13 mouse cellular contexts compared by ENCODE assay signal in genomic region chr2:132265196-132265595, GRCm38 (mm10). TPM values are rescaled to one million over a fixed set of nuclear protein-coding genes. Genes with fewer than 3 reads are reported as not detected.
DNase-seq lines count a peak whose midpoint lies in the region; ATAC-seq and TF ChIP-seq lines count a peak whose summit lies in the region.
"Had no signal": no experiment of that assay in that cellular context is flagged by ENCODE, and none has a peak within 500 bp of the region (broad histone marks: within the 10 kb centered on the region; RNA-seq: fewer than 3 reads in every experiment).

No protein-coding gene starts in this region.

- ATAC-seq in CD4-positive, CD25-positive, alpha-beta regulatory T cell, adult 4 months: no peak
- ATAC-seq in hindbrain, embryonic 14.5 days (ENCODE audit: low FRiP score): no peak
- no peak for ATAC-seq in midbrain, embryonic 14.5 days (ENCODE audit: low FRiP score, low TSS enrichment)
- ATAC-seq in heart, embryonic 11.5 days (replicated peaks; ENCODE audit: insufficient number of reproducible peaks, low FRiP score, low TSS enrichment): no peak

- no peaks in the 10 kb centered on the region for H3K27me3 ChIP-seq in liver, adult 2 months (ENCODE audit: control insufficient read depth, insufficient read depth, low read length)
- H3K27me3 ChIP-seq in hindbrain, embryonic 14.5 days (ENCODE audit: control insufficient read depth, insufficient read depth, low read length): no peaks in the 10 kb centered on the region
- H3K27me3 ChIP-seq in midbrain, embryonic 14.5 days (ENCODE audit: control insufficient read depth, insufficient read depth, low read length): no peaks in the 10 kb centered on the region
- H3K27me3 ChIP-seq in heart, embryonic 11.5 days (ENCODE audit: control insufficient read depth, insufficient read depth, low read length): no peaks in the 10 kb centered on the region
- H3K27me3 ChIP-seq: embryonic facial prominence, embryonic 12.5 days; midbrain, embryonic 12.5 days had no signal

- H3K9ac ChIP-seq in liver, adult 2 months (ENCODE audit: low read depth, low read length): no peak overlapping the region
- H3K9ac ChIP-seq in hindbrain, embryonic 14.5 days: no peak overlapping the region
- H3K9ac ChIP-seq in midbrain, embryonic 14.5 days (replicated peaks; ENCODE audit: low read length): no peak overlapping the region
- H3K9ac ChIP-seq in heart, embryonic 11.5 days (ENCODE audit: low read depth, low read length): no peak overlapping the region
- H3K9ac ChIP-seq: embryonic facial prominence, embryonic 12.5 days had no signal

- H3K79me2 ChIP-seq in liver, adult 2 months (ENCODE audit: control insufficient read depth, insufficient read depth, low read length): peaks cover 11% of the 10 kb centered on the region; the same call in 1 of the 2 replicates

- H3K4me2 ChIP-seq in hindbrain, embryonic 14.5 days (replicated peaks): peak overlapping the region; percentile 77
- H3K4me2 ChIP-seq in midbrain, embryonic 14.5 days (ENCODE audit: low read length): peak overlapping the region; percentile 67; the same call in 1 of the 2 replicates
- H3K4me2 ChIP-seq in heart, embryonic 11.5 days: no peak overlapping the region

- DNase-seq in CD4-positive, CD25-positive, alpha-beta regulatory T cell, adult 2 months (ENCODE audit: low read depth, low spot score): peak; percentile 13
- no peak for DNase-seq in liver, adult 2 months (ENCODE audit: extremely low read depth, low read depth, low spot score)
- DNase-seq in liver: no peak
- DNase-seq in hindbrain, embryonic 14.5 days (ENCODE audit: low spot score): no peak
- DNase-seq in midbrain, embryonic 14.5 days: no peak
- no peak for DNase-seq in embryo, embryonic 9.5 days (ENCODE audit: extremely low spot score)
- DNase-seq: gastrocnemius, postnatal 36 days; kidney, adult 18-20 months; layer of hippocampus, postnatal 36 days had no signal

- 81% methylated on average over 9 of the region's 9 CpGs for WGBS in liver, adult 2 months
- WGBS in hindbrain, embryonic 14.5 days: 92% methylated on average over 9 of the region's 9 CpGs
- WGBS in midbrain, embryonic 14.5 days: 93% methylated on average over 9 of the region's 9 CpGs
- WGBS in heart, embryonic 11.5 days (ENCODE audit: insufficient replicate concordance): 86% methylated on average over 9 of the region's 9 CpGs

- no peak for TF ChIP-seq CTCF in liver, adult 2 months (IDR thresholded peaks at IDR 0.05; ENCODE audit: low read depth, low read length)

- no peak for TF ChIP-seq POLR2A in liver, adult 2 months (IDR thresholded peaks at IDR 0.05; ENCODE audit: extremely low read depth, insufficient read depth, low read length)

- H3K36me3 ChIP-seq in liver, adult 2 months (ENCODE audit: control insufficient read depth, insufficient read depth, low read length): no peaks in the 10 kb centered on the region
- no peaks in the 10 kb centered on the region for H3K36me3 ChIP-seq in hindbrain, embryonic 14.5 days (replicated peaks; ENCODE audit: control insufficient read depth, insufficient read depth)
- no peaks in the 10 kb centered on the region for H3K36me3 ChIP-seq in midbrain, embryonic 14.5 days (ENCODE audit: control insufficient read depth, insufficient read depth, low read length)
- H3K36me3 ChIP-seq in heart, embryonic 11.5 days (ENCODE audit: control insufficient read depth, insufficient read depth, low read length): no peaks in the 10 kb centered on the region
- H3K36me3 ChIP-seq: embryonic facial prominence, embryonic 12.5 days; midbrain, embryonic 12.5 days had no signal

- peak overlapping the region; percentile 90; the same call in 1 of the 2 replicates for H3K27ac ChIP-seq in liver, adult 2 months (replicated peaks; ENCODE audit: insufficient read depth, low read depth, low read length)
- H3K27ac ChIP-seq in hindbrain, embryonic 14.5 days: no peak overlapping the region
- no peak overlapping the region for H3K27ac ChIP-seq in midbrain, embryonic 14.5 days (replicated peaks; ENCODE audit: low read depth, low read length)
- H3K27ac ChIP-seq in heart, embryonic 11.5 days (ENCODE audit: low read depth, low read length): no peak overlapping the region
- H3K27ac ChIP-seq: embryonic facial prominence, embryonic 12.5 days; midbrain, embryonic 12.5 days had no signal

- no peak overlapping the region for H3K4me3 ChIP-seq in liver, adult 2 months (ENCODE audit: insufficient read depth, low read depth, low read length)
- H3K4me3 ChIP-seq in hindbrain, embryonic 14.5 days (replicated peaks; ENCODE audit: low read length): no peak overlapping the region
- H3K4me3 ChIP-seq in midbrain, embryonic 14.5 days (replicated peaks; ENCODE audit: low read depth, low read length): no peak overlapping the region
- no peak overlapping the region for H3K4me3 ChIP-seq in heart, embryonic 11.5 days (ENCODE audit: low read depth, low read length)

- peaks cover 31% of the 10 kb centered on the region for H3K4me1 ChIP-seq in liver, adult 2 months (ENCODE audit: control insufficient read depth, insufficient read depth, low read length)
- H3K4me1 ChIP-seq in hindbrain, embryonic 14.5 days (replicated peaks; ENCODE audit: control insufficient read depth, insufficient read depth, low read length): peaks cover 15% of the 10 kb centered on the region
- peaks cover 12% of the 10 kb centered on the region for H3K4me1 ChIP-seq in midbrain, embryonic 14.5 days (ENCODE audit: control insufficient read depth, insufficient read depth, low read length)
- H3K4me1 ChIP-seq in heart, embryonic 11.5 days (ENCODE audit: control insufficient read depth, insufficient read depth, low read length): peaks cover 18% of the 10 kb centered on the region

- H3K9me3 ChIP-seq in hindbrain, embryonic 14.5 days (ENCODE audit: control insufficient read depth, low read length): no peaks in the 10 kb centered on the region
- no peaks in the 10 kb centered on the region for H3K9me3 ChIP-seq in midbrain, embryonic 14.5 days (ENCODE audit: control insufficient read depth, low read length)
- H3K9me3 ChIP-seq in heart, embryonic 11.5 days (replicated peaks; ENCODE audit: control insufficient read depth, low read length): no peaks in the 10 kb centered on the region
- H3K9me3 ChIP-seq: embryonic facial prominence, embryonic 12.5 days; midbrain, embryonic 12.5 days had no signal

RNA-seq across cellular contexts. Expression of gene Cds2, which starts 2.2 kb away (rescaled TPM):
- 10 to 100 TPM; 19.5 to 25.8 TPM for polyA plus RNA-seq in CD4-positive, CD25-positive, alpha-beta regulatory T cell, adult 4 months (2017; shearing (Covaris generic))
- 48.1 and 63.4 TPM in 2 replicates for total RNA-seq in liver, adult 2 months (2014; rRNA removed)
- 41.6 and 43.8 TPM in 2 replicates for polyA plus RNA-seq in liver, adult 2 months (2012; rRNA removed)
- polyA plus RNA-seq in hindbrain, embryonic 14.5 days (2014; fragmentation: Nextera tagmentation; extraction: Ambion mirVana): 57.2 and 59.9 TPM in 2 replicates
- 44.7 and 65.1 TPM in 2 replicates for polyA plus RNA-seq in midbrain, embryonic 14.5 days (2014; fragmentation: Nextera tagmentation; extraction: Ambion mirVana)
- polyA plus RNA-seq in heart, embryonic 11.5 days (2014; fragmentation: Nextera tagmentation; extraction: Ambion mirVana): 13.0 and 18.5 TPM in 2 replicates

RNA-seq across cellular contexts. Expression of gene Pcna, which starts 12.1 kb away (rescaled TPM):
- 100 to 1,000 TPM; 137 to 146 TPM for polyA plus RNA-seq in CD4-positive, CD25-positive, alpha-beta regulatory T cell, adult 4 months (2017; shearing (Covaris generic))
- 39.0 and 47.1 TPM in 2 replicates for total RNA-seq in liver, adult 2 months (2014; rRNA removed)
- polyA plus RNA-seq in liver, adult 2 months (2012; rRNA removed): 20.6 and 22.5 TPM in 2 replicates
- 111 and 120 TPM in 2 replicates for polyA plus RNA-seq in hindbrain, embryonic 14.5 days (2014; fragmentation: Nextera tagmentation; extraction: Ambion mirVana)
- polyA plus RNA-seq in midbrain, embryonic 14.5 days (2014; fragmentation: Nextera tagmentation; extraction: Ambion mirVana): 116 and 129 TPM in 2 replicates
- polyA plus RNA-seq in heart, embryonic 11.5 days (2014; fragmentation: Nextera tagmentation; extraction: Ambion mirVana): 209 and 212 TPM in 2 replicates

RNA-seq across cellular contexts. Expression of gene Tmem230, which starts 17.6 kb away (rescaled TPM):
- polyA plus RNA-seq in CD4-positive, CD25-positive, alpha-beta regulatory T cell, adult 4 months (2017; shearing (Covaris generic)): 10 to 100 TPM; 30.1 to 39.8 TPM
- 14.8 and 23.0 TPM in 2 replicates for total RNA-seq in liver, adult 2 months (2014; rRNA removed)
- polyA plus RNA-seq in liver, adult 2 months (2012; rRNA removed): 35.2 and 76.3 TPM in 2 replicates
- 47.1 and 48.8 TPM in 2 replicates for polyA plus RNA-seq in hindbrain, embryonic 14.5 days (2014; fragmentation: Nextera tagmentation; extraction: Ambion mirVana)
- 43.8 and 51.3 TPM in 2 replicates for polyA plus RNA-seq in midbrain, embryonic 14.5 days (2014; fragmentation: Nextera tagmentation; extraction: Ambion mirVana)
- 42.1 and 44.2 TPM in 2 replicates for polyA plus RNA-seq in heart, embryonic 11.5 days (2014; fragmentation: Nextera tagmentation; extraction: Ambion mirVana)
